Mouse (Mus musculus): ENCODE data around the gene Pdlim4. TPM values are rescaled to one million over a fixed set of nuclear protein-coding genes. Genes with fewer than 3 reads are reported as not detected.

The Pdlim4 gene
- polyA plus RNA-seq, 1 experiment: 0.10 TPM

- Histone ChIP-seq H3K27me3 (ENCODE audit: control insufficient read depth) (peaks cover 2% of the 10 kb centered on the region; the same call in 1 of the 2 replicates), H3K4me1 (ENCODE audit: control insufficient read depth) (no peaks in the 10 kb centered on the region; the same call in 1 of the 2 replicates), H3K9me3 (ENCODE audit: control insufficient read depth, low read length) (no peaks in the 10 kb centered on the region), H3K4me3 (replicated peaks) (no peak overlapping the region), H3K36me3 (ENCODE audit: control insufficient read depth) (no peaks in the 10 kb centered on the region)
- TF ChIP-seq TAL1 (IDR thresholded peaks at IDR 0.05; ENCODE audit: low read length) (no peak), GATA1 (IDR thresholded peaks at IDR 0.05; ENCODE audit: low read length) (no peak)
These were observed 13.9 kb upstream of the Pdlim4 start for GRCm38 (mm10) chr11:54082725-54083124.

DNA sequence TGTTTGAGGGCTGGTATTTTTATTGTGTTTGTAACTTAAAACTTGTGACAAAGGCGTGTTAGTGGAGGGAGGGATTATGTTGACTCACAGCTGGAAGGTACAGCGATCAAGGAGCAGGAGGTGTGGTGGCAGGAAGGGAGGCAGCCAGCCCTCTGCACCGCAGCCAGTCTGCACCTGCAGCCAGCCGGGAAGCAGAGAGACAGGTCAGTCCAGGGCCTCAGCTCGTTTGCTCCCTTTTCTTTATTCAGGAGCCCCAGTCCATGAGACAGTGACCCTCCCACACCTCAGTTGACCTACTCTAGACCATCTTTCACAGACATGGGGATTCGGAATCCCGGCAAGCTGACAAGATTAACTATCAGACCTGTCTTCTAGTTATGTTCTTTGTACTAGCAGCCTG lies 11.6 kb upstream of the Pdlim4 start:
- Histone ChIP-seq H3K9me3 (ENCODE audit: control insufficient read depth, low read length) (no peaks in the 10 kb centered on the region), H3K36me3 (ENCODE audit: control insufficient read depth) (no peaks in the 10 kb centered on the region), H3K4me1 (ENCODE audit: control insufficient read depth) (no peaks in the 10 kb centered on the region; the same call in 1 of the 2 replicates), H3K27me3 (ENCODE audit: control insufficient read depth) (peaks cover 8% of the 10 kb centered on the region), H3K4me3 (replicated peaks) (no peak overlapping the region)
- TF ChIP-seq TAL1 (IDR thresholded peaks at IDR 0.05; ENCODE audit: low read length): no peak
- TF ChIP-seq GATA1 (IDR thresholded peaks at IDR 0.05; ENCODE audit: low read length): no peak

GRCm38 (mm10) chr11:54076101-54076500 lies 7.3 kb upstream of the Pdlim4 start:
- no peak overlapping the region for H3K4me3 ChIP-seq (replicated peaks)
- TF ChIP-seq TAL1 (IDR thresholded peaks at IDR 0.05; ENCODE audit: low read length) (no peak), GATA1 (IDR thresholded peaks at IDR 0.05; ENCODE audit: low read length) (no peak)
- no peaks in the 10 kb centered on the region for H3K4me1 ChIP-seq (ENCODE audit: control insufficient read depth)
- H3K27me3 ChIP-seq (ENCODE audit: control insufficient read depth): peaks cover 21% of the 10 kb centered on the region
- H3K9me3 ChIP-seq (ENCODE audit: control insufficient read depth, low read length): no peaks in the 10 kb centered on the region
- no peaks in the 10 kb centered on the region for H3K36me3 ChIP-seq (ENCODE audit: control insufficient read depth)

- Histone ChIP-seq H3K4me3 (replicated peaks) (no peak overlapping the region), H3K9me3 (ENCODE audit: control insufficient read depth, low read length) (no peaks in the 10 kb centered on the region), H3K4me1 (ENCODE audit: control insufficient read depth) (no peaks in the 10 kb centered on the region), H3K36me3 (ENCODE audit: control insufficient read depth) (no peaks in the 10 kb centered on the region), H3K27me3 (ENCODE audit: control insufficient read depth) (peaks cover 28% of the 10 kb centered on the region)
- TF ChIP-seq GATA1 (IDR thresholded peaks at IDR 0.05; ENCODE audit: low read length) (no peak), TAL1 (IDR thresholded peaks at IDR 0.05; ENCODE audit: low read length) (no peak)
These were observed 6.5 kb upstream of the Pdlim4 start for GRCm38 (mm10) chr11:54075353-54075752.

- Histone ChIP-seq H3K9me3 (ENCODE audit: control insufficient read depth, low read length) (no peaks in the 10 kb centered on the region), H3K27me3 (ENCODE audit: control insufficient read depth) (peaks cover 47% of the 10 kb centered on the region), H3K36me3 (ENCODE audit: control insufficient read depth) (no peaks in the 10 kb centered on the region), H3K4me3 (replicated peaks) (no peak overlapping the region), H3K4me1 (ENCODE audit: control insufficient read depth) (no peaks in the 10 kb centered on the region)
- no peak for TF ChIP-seq TAL1 (IDR thresholded peaks at IDR 0.05; ENCODE audit: low read length)
- no peak for TF ChIP-seq GATA1 (IDR thresholded peaks at IDR 0.05; ENCODE audit: low read length)
These were observed 4.5 kb upstream of the Pdlim4 start for GRCm38 (mm10) chr11:54073291-54073690.

DNA sequence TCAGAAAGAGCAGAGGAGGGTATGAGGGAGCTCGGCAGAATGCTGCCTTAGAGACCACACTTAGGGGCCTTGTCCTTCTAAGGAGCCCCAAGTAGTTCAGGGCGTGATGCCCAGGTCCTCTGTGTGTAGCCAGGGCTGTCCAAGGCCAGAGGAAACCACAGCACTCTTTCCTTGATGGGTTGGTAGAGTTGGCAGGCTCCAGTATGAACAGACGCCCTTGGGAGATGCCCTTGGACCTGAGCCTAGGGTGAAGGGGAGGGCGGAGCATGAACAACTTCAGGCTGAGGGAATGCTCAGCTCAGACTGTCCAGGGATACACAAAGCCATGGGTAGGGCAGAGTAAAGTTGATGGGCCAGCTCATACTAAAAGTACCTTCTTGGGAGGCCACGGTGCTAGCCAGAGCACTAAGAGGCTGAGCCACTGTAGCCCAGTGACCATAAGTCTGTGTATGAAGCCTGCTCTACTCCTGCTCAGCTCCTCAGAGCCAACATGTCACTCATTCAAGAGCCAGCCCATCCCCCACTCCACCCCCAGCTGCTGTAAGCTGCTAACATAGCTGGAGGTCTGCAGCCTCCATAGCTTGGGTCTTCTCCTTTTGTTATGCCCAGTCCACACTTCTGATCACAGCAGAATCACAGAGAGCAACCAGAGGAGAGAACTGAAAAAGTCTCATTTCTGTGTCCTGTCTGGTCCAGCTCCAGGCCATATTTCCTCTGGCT lies 3.1 kb upstream of the Pdlim4 start:
- no peaks in the 10 kb centered on the region for H3K9me3 ChIP-seq (ENCODE audit: control insufficient read depth, low read length)
- H3K36me3 ChIP-seq (ENCODE audit: control insufficient read depth): no peaks in the 10 kb centered on the region
- no peak overlapping the region for H3K4me3 ChIP-seq (replicated peaks)
- peaks cover 61% of the 10 kb centered on the region for H3K27me3 ChIP-seq (ENCODE audit: control insufficient read depth)
- H3K4me1 ChIP-seq (ENCODE audit: control insufficient read depth): no peaks in the 10 kb centered on the region
- no peak for TF ChIP-seq GATA1 (IDR thresholded peaks at IDR 0.05; ENCODE audit: low read length)

GRCm38 (mm10) chr11:54067996-54068519 lies 756 bp downstream of the Pdlim4 start:
- Histone ChIP-seq H3K27me3 (ENCODE audit: control insufficient read depth) (peaks cover 63% of the 10 kb centered on the region), H3K4me1 (ENCODE audit: control insufficient read depth) (no peaks in the 10 kb centered on the region; the same call in 1 of the 2 replicates), H3K9me3 (ENCODE audit: control insufficient read depth, low read length) (no peaks in the 10 kb centered on the region), H3K36me3 (ENCODE audit: control insufficient read depth) (no peaks in the 10 kb centered on the region), H3K4me3 (replicated peaks) (no peak overlapping the region)
- TF ChIP-seq TAL1 (IDR thresholded peaks at IDR 0.05; ENCODE audit: low read length): no peak
- no peak for TF ChIP-seq GATA1 (IDR thresholded peaks at IDR 0.05; ENCODE audit: low read length)

- Histone ChIP-seq H3K36me3 (ENCODE audit: control insufficient read depth) (no peaks in the 10 kb centered on the region), H3K4me1 (ENCODE audit: control insufficient read depth) (no peaks in the 10 kb centered on the region; the same call in 1 of the 2 replicates), H3K9me3 (ENCODE audit: control insufficient read depth, low read length) (no peaks in the 10 kb centered on the region), H3K4me3 (replicated peaks) (no peak overlapping the region), H3K27me3 (ENCODE audit: control insufficient read depth) (peaks cover 63% of the 10 kb centered on the region)
- TF ChIP-seq TAL1 (IDR thresholded peaks at IDR 0.05; ENCODE audit: low read length) (no peak), GATA1 (IDR thresholded peaks at IDR 0.05; ENCODE audit: low read length) (no peak)
These were observed 1.4 kb downstream of the Pdlim4 start for GRCm38 (mm10) chr11:54067318-54067995.

- TF ChIP-seq TAL1 (IDR thresholded peaks at IDR 0.05; ENCODE audit: low read length): no peak
- no peak for TF ChIP-seq GATA1 (IDR thresholded peaks at IDR 0.05; ENCODE audit: low read length)
- Histone ChIP-seq H3K27me3 (ENCODE audit: control insufficient read depth) (peaks cover 56% of the 10 kb centered on the region), H3K9me3 (ENCODE audit: control insufficient read depth, low read length) (no peaks in the 10 kb centered on the region)
These were observed 2.4 kb downstream of the Pdlim4 start for GRCm38 (mm10) chr11:54066400-54066799.

More at GRCm38 (mm10) chr11:54066400-54066799, 2.4 kb downstream of the Pdlim4 start:
- Histone ChIP-seq H3K4me1 (ENCODE audit: control insufficient read depth) (no peaks in the 10 kb centered on the region; the same call in 1 of the 2 replicates), H3K36me3 (ENCODE audit: control insufficient read depth) (no peaks in the 10 kb centered on the region), H3K4me3 (replicated peaks) (no peak overlapping the region)
